Mouse (Mus musculus): ENCODE measurements at regions not wholly inside any gene's neighbourhood (a gene's known extent, or its start where the extent isn't known, plus 50 kb on each side); places are given as distances from the start of the nearest gene placed in this dataset.
A peak's percentile ranks its signal among the peaks of the same experiment; 100 is the strongest.

GRCm38 (mm10) chr9:88068322-88068721 is 258.7 kb upstream of the Nt5e start:
- no peak for DNase-seq (ENCODE audit: low spot score in 2 of 2)

- peak in 1 of 2 experiments; percentile 17 for DNase-seq (ENCODE audit: low spot score in 2 of 2)
Observed at GRCm38 (mm10) chr9:88068881-88069304, 258.1 kb upstream of the Nt5e start.

- no peak for DNase-seq (ENCODE audit: low spot score in 2 of 2)
Observed at GRCm38 (mm10) chr9:88069834-88070233, 257.2 kb upstream of the Nt5e start.

GRCm38 (mm10) chr9:88073165-88073564 is 253.8 kb upstream of the Nt5e start:
- peak in 1 of 2 experiments; percentile 53 for DNase-seq (ENCODE audit: low spot score in 2 of 2)

GRCm38 (mm10) chr9:88073579-88073978 is 253.4 kb upstream of the Nt5e start:
- no peak for DNase-seq (ENCODE audit: low spot score in 2 of 2)

- DNase-seq (ENCODE audit: low spot score in 2 of 2) = peak in 1 of 2 experiments; percentile 50
Observed at GRCm38 (mm10) chr9:88082931-88083479, 244.0 kb upstream of the Nt5e start.

- peak in 1 of 2 experiments; percentile 29 for DNase-seq (ENCODE audit: low spot score in 2 of 2)
Observed at GRCm38 (mm10) chr9:88085181-88085816, 241.7 kb upstream of the Nt5e start.

- DNase-seq (ENCODE audit: low spot score in 2 of 2) = no peak
Observed at GRCm38 (mm10) chr9:88085866-88086265, 241.1 kb upstream of the Nt5e start.

- DNase-seq (ENCODE audit: low spot score in 2 of 2) = no peak
Observed at GRCm38 (mm10) chr9:88091781-88092527, 235.0 kb upstream of the Nt5e start.

- DNase-seq (ENCODE audit: low spot score in 2 of 2) = no peak
Observed at GRCm38 (mm10) chr9:88092561-88092960, 234.4 kb upstream of the Nt5e start.

- DNase-seq (ENCODE audit: low spot score in 2 of 2) = no peak
Observed at GRCm38 (mm10) chr9:88113094-88113493, 213.9 kb upstream of the Nt5e start.

- no peak for DNase-seq (ENCODE audit: low spot score in 2 of 2)
Observed at GRCm38 (mm10) chr9:88120536-88120935, 206.5 kb upstream of the Nt5e start.

GRCm38 (mm10) chr9:88120963-88121570 is 205.9 kb upstream of the Nt5e start:
- DNase-seq (ENCODE audit: low spot score in 2 of 2) = no peak

- DNase-seq (ENCODE audit: low spot score in 2 of 2) = peak; percentile 41 to 76
Observed at GRCm38 (mm10) chr9:88124322-88125005, 202.5 kb upstream of the Nt5e start.

GRCm38 (mm10) chr9:88163025-88163780 is 163.8 kb upstream of the Nt5e start:
- DNase-seq (ENCODE audit: low spot score in 2 of 2) = no peak

GRCm38 (mm10) chr9:88177575-88178254 is 149.3 kb upstream of the Nt5e start:
- peak in 1 of 2 experiments; percentile 14 for DNase-seq (ENCODE audit: low spot score in 2 of 2)

- DNase-seq (ENCODE audit: low spot score in 2 of 2) = peak in 1 of 2 experiments; percentile 12
Observed at GRCm38 (mm10) chr9:88181189-88181994, 145.6 kb upstream of the Nt5e start.

GRCm38 (mm10) chr9:88207378-88207777 is 119.6 kb upstream of the Nt5e start:
- no peak for DNase-seq (ENCODE audit: low spot score in 2 of 2)

- DNase-seq (ENCODE audit: low spot score in 2 of 2) = no peak
Observed at GRCm38 (mm10) chr9:88208022-88208421, 119.0 kb upstream of the Nt5e start.

Data from gastrocnemius, postnatal 4 days (tissue).